Mouse (Mus musculus) lung, postnatal 14 days (tissue): Measurements from ENCODE around the gene Abcd3.

Experiments used
- DNase-seq: peaks from one replicate; pipeline ENCODE4 v3.0.0; 2021

Abcd3 gene

DNA sequence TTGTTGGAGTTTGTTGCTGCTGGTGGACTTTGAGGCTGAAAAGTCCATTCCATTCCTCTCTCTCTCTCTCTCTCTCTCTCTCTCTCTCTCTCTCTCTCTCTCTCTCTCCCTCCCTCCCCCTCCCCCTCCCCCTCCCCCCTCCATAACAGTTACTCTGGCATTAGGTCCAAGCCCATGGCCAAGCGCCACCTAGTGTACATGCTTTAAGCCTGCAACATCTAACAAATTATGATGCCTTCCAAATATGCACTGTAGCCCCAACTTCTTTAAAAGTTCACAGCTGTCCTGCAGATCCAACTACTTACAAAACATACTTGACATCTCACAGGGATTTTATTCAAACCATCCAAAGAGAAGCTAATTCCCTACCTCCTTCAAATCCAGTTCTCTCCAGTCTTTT, 77.6 kb downstream of the Abcd3 start:
- DNase-seq: peak; percentile 58

GRCm38 (mm10) chr3:121736025-121736744, 78.9 kb downstream of the Abcd3 start:
- peak; percentile 84 for DNase-seq

DNA sequence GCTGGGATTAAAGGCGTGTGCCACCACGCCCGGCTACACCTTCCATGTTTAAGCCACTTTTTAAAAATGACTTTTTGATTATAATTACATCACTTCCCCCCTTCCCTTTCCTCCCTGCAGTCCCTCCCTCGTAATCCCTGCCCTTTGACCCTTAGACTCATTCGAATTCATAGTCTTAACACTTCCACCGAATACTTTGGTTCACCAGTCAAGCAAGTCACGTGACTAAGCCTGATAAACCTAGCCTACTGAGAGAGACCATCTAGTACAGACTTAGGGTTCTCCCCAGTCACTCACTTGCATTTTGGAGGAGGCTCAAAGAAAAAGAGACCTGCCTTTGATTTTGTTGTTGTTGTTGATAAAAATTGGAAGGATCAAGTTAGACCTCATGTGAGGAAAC, 79.6 kb downstream of the Abcd3 start:
- DNase-seq: no peak

DNA sequence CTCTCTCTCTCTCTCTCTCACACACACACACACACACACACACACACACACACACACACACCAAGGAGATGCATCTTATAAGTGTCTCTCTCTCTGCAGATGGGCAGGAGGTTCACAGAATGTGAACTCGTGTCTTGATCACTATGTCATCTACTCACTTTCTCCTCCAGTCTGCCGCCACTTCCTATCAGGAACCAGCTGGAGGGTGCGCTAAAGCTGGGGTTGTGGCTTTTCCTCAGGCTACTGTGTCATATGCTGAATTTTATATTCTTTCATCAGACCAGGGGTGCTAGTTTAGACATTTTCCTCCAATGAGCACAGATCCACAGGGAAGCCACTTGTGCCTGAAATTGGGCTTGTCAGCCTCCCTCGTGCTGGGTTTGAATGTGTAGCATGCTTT, 85.4 kb downstream of the Abcd3 start:
- no peak for DNase-seq

- no peak for DNase-seq
These were observed 89.5 kb downstream of the Abcd3 start for GRCm38 (mm10) chr3:121725651-121726050.

- no peak for DNase-seq
These were observed 90.5 kb downstream of the Abcd3 start for GRCm38 (mm10) chr3:121724553-121724952.

DNA sequence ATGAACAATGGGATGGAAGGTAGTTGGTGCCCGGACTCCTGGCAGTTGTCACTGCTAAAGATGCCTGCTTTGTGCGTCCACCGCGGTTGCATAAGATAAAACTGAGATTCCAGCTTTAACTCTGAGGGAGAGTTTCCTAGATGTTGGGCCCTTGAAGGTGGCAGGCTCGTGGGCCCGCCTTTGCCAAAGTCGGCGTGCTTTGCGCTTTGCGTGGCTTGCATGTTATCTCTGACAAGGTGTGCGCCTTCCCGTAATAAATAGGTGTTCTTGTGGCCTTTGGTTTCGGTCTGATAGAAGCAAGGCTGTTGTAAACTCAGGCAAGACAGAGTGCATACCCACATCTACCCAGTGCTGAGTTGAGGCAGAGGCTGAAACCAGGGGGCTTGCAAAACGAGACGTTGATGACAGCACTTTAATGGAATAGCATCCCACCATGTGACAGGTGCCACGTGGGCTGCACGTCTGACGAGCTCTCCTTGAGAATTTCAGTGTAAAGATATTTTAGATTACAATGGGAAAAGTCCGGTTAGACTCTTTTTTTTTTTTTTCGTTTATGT, 91.1 kb downstream of the Abcd3 start:
- no peak for DNase-seq

GRCm38 (mm10) chr3:121722971-121723844, 91.9 kb downstream of the Abcd3 start, which contains the start of gene F3:
F3 (plus strand) TSS chr3:121723537.
- DNase-seq: peak; percentile 86

DNA sequence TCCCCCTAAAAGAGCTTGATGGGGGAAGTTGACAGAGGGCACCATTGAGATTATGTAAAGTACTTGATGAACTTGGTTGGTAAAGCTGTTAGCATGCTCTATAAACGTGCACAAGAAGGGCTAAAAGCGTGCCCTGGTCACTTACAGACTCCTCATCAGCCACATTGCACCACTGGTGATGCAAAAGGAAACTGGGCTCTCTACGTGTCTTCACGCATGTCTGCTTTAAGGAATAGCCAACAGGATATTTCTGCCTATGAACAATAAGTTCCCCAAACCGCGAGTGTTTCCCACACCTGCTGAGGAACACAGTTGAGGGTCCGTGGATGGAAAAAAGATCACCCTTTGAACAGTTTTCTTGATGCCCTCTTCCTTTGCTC, 93.4 kb downstream of the Abcd3 start:
- DNase-seq: no peak

DNA sequence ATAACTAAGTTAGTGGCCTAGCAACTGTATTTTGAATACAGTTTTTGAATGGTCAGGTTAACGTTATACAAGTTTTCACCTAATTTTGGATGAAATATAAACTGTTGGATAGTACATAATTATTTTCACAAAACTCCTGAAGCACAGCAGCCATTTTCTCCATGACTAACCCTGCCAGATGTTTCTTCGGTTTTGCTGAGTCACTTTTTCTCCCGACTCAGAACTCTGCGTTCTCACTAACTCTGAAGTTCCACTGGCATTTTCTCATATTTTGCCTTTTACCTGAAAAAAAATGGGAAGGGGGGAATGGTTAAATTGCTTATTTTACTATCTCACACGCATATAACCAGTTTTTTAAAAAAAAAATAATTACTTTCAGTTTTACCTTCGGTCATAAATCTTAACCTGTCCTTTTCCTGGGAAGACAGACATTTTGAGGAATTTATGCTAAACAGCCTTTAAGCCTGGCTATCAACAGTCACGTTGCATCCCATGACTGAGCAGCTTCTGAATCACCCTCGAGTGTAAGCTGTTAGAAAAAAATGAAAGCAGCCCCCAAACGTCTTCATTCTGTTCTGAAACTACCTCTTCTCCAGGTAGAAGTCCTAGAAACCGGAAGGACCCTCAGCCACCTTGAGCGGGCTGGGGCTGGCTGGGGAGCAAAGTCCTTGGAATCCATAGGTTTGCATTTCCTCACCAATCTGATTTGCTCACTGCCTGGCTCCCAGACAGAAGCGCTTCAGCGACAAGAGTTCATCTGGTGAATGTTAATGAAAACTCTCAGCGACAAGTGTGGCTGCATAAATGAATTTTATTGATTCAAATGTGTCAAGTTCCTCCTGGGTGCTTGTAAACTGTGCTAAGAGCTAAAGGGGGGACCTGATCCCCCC, 94.1 kb downstream of the Abcd3 start:
- DNase-seq: no peak

DNA sequence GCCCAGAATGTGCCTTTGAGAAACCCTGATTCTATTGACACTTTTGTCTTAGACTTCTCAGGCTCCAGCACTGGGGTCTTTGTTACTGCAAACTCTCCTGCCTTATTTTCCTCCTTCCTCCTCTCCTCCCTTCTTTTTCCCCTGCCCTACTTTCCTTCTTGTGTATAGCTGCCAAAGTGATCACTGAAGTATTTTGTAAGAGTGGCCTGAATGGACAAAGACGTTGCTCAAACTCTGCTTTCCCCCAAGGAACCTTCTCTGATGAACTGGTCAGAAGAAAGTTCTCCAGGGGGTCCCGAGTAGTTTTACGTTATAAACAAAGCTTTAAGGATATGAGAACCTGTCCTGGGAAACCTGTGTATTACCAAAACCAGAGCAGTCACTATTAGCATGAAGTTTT, 95.4 kb downstream of the Abcd3 start:
- DNase-seq: no peak

GRCm38 (mm10) chr3:121718679-121719078, 96.4 kb downstream of the Abcd3 start:
- DNase-seq: no peak

GRCm38 (mm10) chr3:121716480-121716879, 98.6 kb downstream of the Abcd3 start:
- no peak for DNase-seq

DNA sequence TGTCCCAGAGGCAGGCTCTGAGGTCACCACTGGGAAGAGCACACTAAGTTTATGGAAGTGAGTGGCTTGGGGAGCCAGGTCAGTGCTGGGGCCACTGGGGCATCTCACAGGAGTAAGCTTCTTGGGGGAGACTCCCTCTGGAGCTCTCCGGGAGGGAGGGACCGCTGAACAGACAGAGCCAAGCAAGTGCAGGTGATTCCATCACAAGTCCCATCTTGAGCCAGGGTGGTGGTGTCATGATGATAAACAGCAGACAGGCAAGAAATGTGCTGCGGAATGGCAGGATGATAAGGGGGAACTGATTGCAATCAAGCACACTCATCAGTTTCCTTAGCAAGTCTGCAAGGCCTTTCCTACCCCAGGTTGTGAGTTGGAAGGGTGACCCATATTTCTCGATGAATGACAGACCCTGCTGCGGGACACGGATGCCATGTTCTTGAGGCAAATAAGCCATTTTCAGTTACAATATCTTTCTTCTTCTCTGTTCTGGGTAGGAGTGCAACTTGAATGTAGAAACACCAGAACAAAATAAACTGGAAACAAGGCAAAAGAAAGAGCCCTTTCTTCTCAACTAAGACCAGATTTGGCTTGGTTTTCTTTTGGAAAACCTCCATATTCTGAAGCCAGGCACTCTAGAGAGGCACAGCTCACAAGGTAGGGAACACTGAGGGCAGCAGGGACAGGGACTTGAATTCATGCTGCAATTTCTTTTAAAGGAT, 99.2 kb downstream of the Abcd3 start:
- no peak for DNase-seq

DNA sequence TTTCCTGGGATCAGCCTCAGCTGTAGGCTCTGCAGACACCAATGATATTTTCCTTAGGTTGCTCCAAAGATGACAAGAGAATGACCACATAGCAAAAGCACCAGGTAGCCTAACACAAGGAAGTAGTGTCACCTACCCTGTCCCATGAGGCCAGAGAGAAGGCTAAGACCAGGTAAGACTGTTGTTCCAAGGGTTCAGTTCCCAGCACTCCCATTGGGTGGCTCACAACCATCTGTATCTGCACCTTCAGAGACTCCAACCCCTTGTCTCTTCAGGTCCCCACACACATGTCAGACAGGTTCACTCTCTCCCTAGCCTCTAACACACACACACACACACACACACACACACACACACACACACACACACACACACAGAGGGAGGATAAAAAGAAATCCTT, 99.8 kb downstream of the Abcd3 start:
- no peak for DNase-seq

DNA sequence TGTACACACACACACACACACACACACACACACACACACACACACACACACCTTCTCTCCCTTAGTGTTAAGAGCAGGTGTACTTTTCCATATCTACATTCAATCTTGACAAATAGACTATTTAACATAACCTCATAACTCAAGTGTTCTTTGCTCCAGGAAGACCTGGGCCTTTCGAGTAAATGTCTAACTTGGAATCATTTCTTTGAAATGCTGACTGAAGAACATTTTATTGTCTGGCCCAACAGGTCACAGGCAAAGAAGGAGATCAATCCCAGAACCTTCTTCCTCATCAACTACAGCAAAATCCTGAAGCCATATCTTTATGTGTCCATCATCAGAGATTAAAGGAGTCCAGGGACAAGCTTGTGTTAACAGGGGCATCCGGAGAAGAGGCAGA, 100.6 kb downstream of the Abcd3 start:
- no peak for DNase-seq

GRCm38 (mm10) chr3:121713816-121714215, 101.3 kb downstream of the Abcd3 start:
- no peak for DNase-seq

DNA sequence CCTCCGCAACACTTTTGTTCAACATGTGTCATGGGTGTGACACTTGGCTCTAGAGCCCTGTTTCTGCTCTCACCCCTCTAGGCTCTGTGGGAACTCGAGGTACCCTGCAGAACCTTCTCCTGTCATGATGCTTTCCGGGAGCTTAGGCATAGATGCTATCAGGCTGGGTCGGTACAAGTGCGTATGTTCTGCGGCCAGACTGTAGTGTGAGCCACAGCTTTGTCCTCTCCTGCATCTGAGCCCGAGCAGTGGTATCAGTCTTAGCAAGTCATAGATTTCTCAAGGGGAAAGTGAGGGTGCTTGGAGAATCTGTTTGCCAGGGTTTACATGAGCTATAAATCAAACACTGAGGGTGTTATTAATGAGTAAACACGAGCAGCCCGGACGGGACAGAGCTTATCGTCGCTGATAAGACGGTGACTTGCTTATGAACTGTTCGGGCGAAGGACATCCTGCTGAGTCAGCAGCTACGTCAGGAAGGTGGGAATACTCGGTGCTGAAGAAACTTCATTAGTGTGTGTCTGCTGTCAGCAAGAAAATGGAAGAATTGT, 101.9 kb downstream of the Abcd3 start:
- no peak for DNase-seq

DNA sequence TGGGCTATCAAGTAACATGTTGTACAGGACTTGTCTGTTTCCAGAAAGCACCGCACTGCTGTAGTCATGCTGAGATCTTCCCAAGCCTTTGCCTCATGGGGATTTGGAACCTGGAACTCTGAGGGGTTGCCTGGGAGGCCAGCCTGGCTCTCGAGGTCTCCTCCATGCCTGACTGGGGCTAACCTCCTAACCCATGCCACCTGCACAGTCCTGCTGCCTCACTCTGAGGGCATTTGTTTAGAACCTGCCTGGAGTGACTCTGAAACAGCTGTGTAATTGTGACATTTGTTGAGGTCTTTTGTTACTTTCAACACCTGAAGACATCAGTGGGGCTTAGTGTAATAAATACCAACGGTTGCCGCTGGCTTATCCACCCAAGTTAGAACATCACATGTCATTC, 102.9 kb downstream of the Abcd3 start:
- no peak for DNase-seq

DNA sequence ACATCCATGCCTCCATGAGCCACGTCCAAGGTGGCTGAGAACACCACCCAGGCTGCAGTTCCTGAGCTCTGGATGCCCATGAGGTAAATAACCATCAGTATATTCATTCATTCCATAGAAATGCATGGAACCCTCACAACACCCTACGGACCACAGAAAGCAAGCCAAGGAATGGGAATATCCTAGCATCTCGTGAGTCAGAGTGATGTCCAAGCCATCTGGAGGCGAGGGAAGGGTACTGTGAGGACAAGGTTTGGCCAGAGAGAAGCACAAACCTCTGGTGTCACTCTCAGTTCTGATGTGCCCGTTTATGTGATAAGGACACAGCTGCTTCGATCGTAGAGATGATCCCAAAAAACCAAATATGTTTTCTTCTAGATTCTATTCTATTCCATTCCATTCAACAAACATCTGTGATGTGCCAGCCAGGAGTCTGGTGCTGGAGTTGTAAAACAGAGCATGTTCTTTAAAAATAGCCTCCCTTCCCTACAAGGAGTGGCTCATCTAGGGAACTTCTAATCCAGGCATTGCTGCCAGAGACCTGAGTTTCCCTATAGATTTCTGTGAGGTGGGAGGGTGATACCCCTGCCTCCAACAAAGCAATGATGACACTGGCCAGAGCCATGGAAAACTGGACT, 104.1 kb downstream of the Abcd3 start:
- DNase-seq: no peak
